Mouse (Mus musculus): ENCODE measurements around the gene Zfx. TPM values are rescaled to one million over a fixed set of nuclear protein-coding genes. Genes with fewer than 3 reads are reported as not detected.
A peak's percentile ranks its signal among the peaks of the same experiment; 100 is the strongest.

Zfx gene
- polyA plus RNA-seq, 1 experiment: 4.7 TPM

GRCm38 (mm10) chrX:94032937-94033336 lies 90.6 kb downstream of the Zfx start:
- no peaks in the 10 kb centered on the region for H3K36me3 ChIP-seq (ENCODE audit: control insufficient read depth, insufficient read depth)
- no peak overlapping the region for H3ac ChIP-seq (ENCODE audit: control insufficient read depth, insufficient read length)
- TF ChIP-seq MAX (IDR thresholded peaks at IDR 0.05; ENCODE audit: low read depth) (no peak), MYOD1 (IDR thresholded peaks at IDR 0.05; ENCODE audit: control insufficient read depth in 1 of 3, insufficient read length in 2 of 3, low read depth in 2 of 3) (no peak), E2F4 (IDR thresholded peaks at IDR 0.05; ENCODE audit: insufficient read depth) (no peak), TCF12 (IDR thresholded peaks at IDR 0.05; ENCODE audit: insufficient read depth, poor library complexity, severe bottlenecking) (no peak), MYOG (IDR thresholded peaks at IDR 0.05; ENCODE audit: control insufficient read depth in 1 of 3, insufficient read depth in 1 of 3, insufficient read length in 2 of 3, low read depth in 2 of 3) (no peak), USF1 (IDR thresholded peaks at IDR 0.05; ENCODE audit: low read depth) (no peak), REST (IDR thresholded peaks at IDR 0.05; ENCODE audit: insufficient read depth, insufficient read length) (no peak), POLR2A (IDR thresholded peaks at IDR 0.05; ENCODE audit: insufficient read length, low read depth) (no peak), SRF (IDR thresholded peaks at IDR 0.05; ENCODE audit: control insufficient read depth, insufficient read length, low read depth) (no peak)
- H3K79me2 ChIP-seq (ENCODE audit: control insufficient read depth, insufficient read depth): no peaks in the 10 kb centered on the region
- no peak overlapping the region for H3K4me3 ChIP-seq
- peak overlapping the region; percentile 55 for H3K4me2 ChIP-seq (ENCODE audit: low read depth)
- no peaks in the 10 kb centered on the region for H3K27me3 ChIP-seq (ENCODE audit: control insufficient read depth, insufficient read depth, insufficient read length)

DNA sequence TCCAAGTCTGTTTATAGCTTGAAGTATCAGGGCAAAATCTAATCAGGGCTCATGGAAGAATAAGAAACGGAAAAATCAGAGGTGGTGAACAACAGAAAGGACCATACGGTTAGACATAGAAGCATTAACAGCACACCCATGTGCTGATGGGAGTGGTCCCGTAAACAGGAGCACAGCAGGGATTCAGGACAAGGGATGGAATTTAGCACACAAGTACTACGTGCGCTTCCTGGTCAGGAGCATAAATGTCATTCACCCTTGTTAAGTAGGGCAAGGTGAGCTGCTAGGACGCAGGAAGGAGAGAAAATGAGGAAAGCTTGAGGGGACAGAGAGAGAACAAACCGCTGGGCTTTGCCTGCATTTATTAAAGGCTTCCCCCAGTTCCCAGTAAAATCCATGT lies 93.4 kb downstream of the Zfx start:
- H3K79me2 ChIP-seq (ENCODE audit: control insufficient read depth, insufficient read depth): no peaks in the 10 kb centered on the region
- H3K4me2 ChIP-seq (ENCODE audit: low read depth): no peak overlapping the region
- H3K36me3 ChIP-seq (ENCODE audit: control insufficient read depth, insufficient read depth): no peaks in the 10 kb centered on the region
- no peak overlapping the region for H3ac ChIP-seq (ENCODE audit: control insufficient read depth, insufficient read length)
- H3K27me3 ChIP-seq (ENCODE audit: control insufficient read depth, insufficient read depth, insufficient read length): no peaks in the 10 kb centered on the region
- H3K4me3 ChIP-seq: no peak overlapping the region
- no peak for TF ChIP-seq MAX (IDR thresholded peaks at IDR 0.05; ENCODE audit: low read depth)
- TF ChIP-seq MYOD1 (IDR thresholded peaks at IDR 0.05; ENCODE audit: control insufficient read depth in 1 of 3, insufficient read length in 2 of 3, low read depth in 2 of 3): no peak
- TF ChIP-seq USF1 (IDR thresholded peaks at IDR 0.05; ENCODE audit: low read depth): no peak
- TF ChIP-seq MYOG (IDR thresholded peaks at IDR 0.05; ENCODE audit: control insufficient read depth in 1 of 3, insufficient read depth in 1 of 3, insufficient read length in 2 of 3, low read depth in 2 of 3): no peak
- no peak for TF ChIP-seq POLR2A (IDR thresholded peaks at IDR 0.05; ENCODE audit: insufficient read length, low read depth)
- TF ChIP-seq TCF3 (IDR thresholded peaks at IDR 0.05; ENCODE audit: insufficient read length, low read depth): no peak
- TF ChIP-seq POLR2AphosphoS2 (IDR thresholded peaks at IDR 0.05; ENCODE audit: insufficient read length, low read depth): no peak

Other genes with a start within 250 kb of the Zfx start
- not detected for gene AU015836, start 155.0 kb downstream of the Zfx start, polyA plus RNA-seq (2012; fragmentation: generic; extraction: Trizol)
- 53.8 TPM for gene Eif2s3x, start 89.2 kb upstream of the Zfx start, polyA plus RNA-seq (2012; fragmentation: generic; extraction: Trizol)
- 3.8 TPM for gene Klhl15, start 110.9 kb upstream of the Zfx start, polyA plus RNA-seq (2012; fragmentation: generic; extraction: Trizol)
- not detected for gene Fam90a1b, start 243.1 kb upstream of the Zfx start, polyA plus RNA-seq (2012; fragmentation: generic; extraction: Trizol)
- 45.9 TPM for gene Apoo, start 243.4 kb upstream of the Zfx start, polyA plus RNA-seq (2012; fragmentation: generic; extraction: Trizol)